Mouse (Mus musculus): ENCODE data around the gene Dpy30.
A peak's percentile ranks its signal among the peaks of the same experiment; 100 is the strongest.

Dpy30 gene

GRCm38 (mm10) chr17:74294426-74295025 lies 29.2 kb downstream of the Dpy30 start:
- DNase-seq (ENCODE audit: low spot score in 2 of 2) = peak; percentile 50 to 73

GRCm38 (mm10) chr17:74293687-74294425 lies 29.9 kb downstream of the Dpy30 start:
- DNase-seq (ENCODE audit: low spot score in 2 of 2) = peak; percentile 30 to 32

- no peak for DNase-seq (ENCODE audit: low spot score in 2 of 2)
Measured at GRCm38 (mm10) chr17:74291640-74292361, 31.9 kb downstream of the Dpy30 start.

GRCm38 (mm10) chr17:74290869-74291268 lies 32.9 kb downstream of the Dpy30 start:
- DNase-seq (ENCODE audit: low spot score in 2 of 2) = no peak

- DNase-seq (ENCODE audit: low spot score in 2 of 2) = no peak
Measured at GRCm38 (mm10) chr17:74290198-74290597, 33.5 kb downstream of the Dpy30 start.

GRCm38 (mm10) chr17:74288626-74289025 lies 35.1 kb downstream of the Dpy30 start:
- DNase-seq (ENCODE audit: low spot score in 2 of 2) = no peak

- no peak for DNase-seq (ENCODE audit: low spot score in 2 of 2)
Measured at GRCm38 (mm10) chr17:74286140-74286730, 37.5 kb downstream of the Dpy30 start.

GRCm38 (mm10) chr17:74285730-74286129 lies 38.0 kb downstream of the Dpy30 start:
- DNase-seq (ENCODE audit: low spot score in 2 of 2) = no peak

- no peak for DNase-seq (ENCODE audit: low spot score in 2 of 2)
Measured at GRCm38 (mm10) chr17:74284397-74285115, 39.2 kb downstream of the Dpy30 start.

- no peak for DNase-seq (ENCODE audit: low spot score in 2 of 2)
Measured at GRCm38 (mm10) chr17:74282024-74282423, 41.7 kb downstream of the Dpy30 start.

- no peak for DNase-seq (ENCODE audit: low spot score in 2 of 2)
Measured at GRCm38 (mm10) chr17:74278966-74279869, 44.5 kb downstream of the Dpy30 start.

GRCm38 (mm10) chr17:74274471-74274870 lies 49.3 kb downstream of the Dpy30 start:
- no peak for DNase-seq (ENCODE audit: low spot score in 2 of 2)

- no peak for DNase-seq (ENCODE audit: low spot score in 2 of 2)
Measured at GRCm38 (mm10) chr17:74272683-74273205, 51.0 kb downstream of the Dpy30 start.

GRCm38 (mm10) chr17:74271541-74272268 lies 52.0 kb downstream of the Dpy30 start:
- DNase-seq (ENCODE audit: low spot score in 2 of 2) = no peak

GRCm38 (mm10) chr17:74270205-74270604 lies 53.5 kb downstream of the Dpy30 start:
- no peak for DNase-seq (ENCODE audit: low spot score in 2 of 2)

- DNase-seq (ENCODE audit: low spot score in 2 of 2) = no peak
Measured at GRCm38 (mm10) chr17:74267415-74268180, 56.1 kb downstream of the Dpy30 start.

GRCm38 (mm10) chr17:74265636-74266035 lies 58.1 kb downstream of the Dpy30 start:
- no peak for DNase-seq (ENCODE audit: low spot score in 2 of 2)

GRCm38 (mm10) chr17:74265156-74265505 lies 58.6 kb downstream of the Dpy30 start:
- no peak for DNase-seq (ENCODE audit: low spot score in 2 of 2)
